Mouse (Mus musculus) adrenal gland, postnatal 4 days (tissue): Measurements from ENCODE around the gene Lekr1. TPM values are rescaled to one million over a fixed set of nuclear protein-coding genes. Genes with fewer than 3 reads are reported as not detected.

Experiments
- DNase-seq, 2 experiments: peaks; one replicate each; pipeline ENCODE4 v3.0.0; 2021 to 2022; ENCODE audit warnings: low spot score in 2 of 2, mixed read lengths in 2 of 2
- microRNA-seq: library from miRNA; unstranded; fragments of <30 nt; microRNA quantifications from one replicate; pipeline ENCODE4 v1.2.0, GENCODE M21; 2021
- total RNA-seq, 2 experiments: library from RNA; stranded (reverse); gene quantifications; 2 replicates each; pipeline ENCODE4 v1.2.3; 2021

Lekr1 gene
- total RNA-seq, 2 experiments from 2014 or later, result 4.0 to 4.1 TPM

- DNase-seq, result no peak
Measured at GRCm38 (mm10) chr3:65863762-65864377, 197.8 kb downstream of the Lekr1 start.

- DNase-seq, result no peak
Measured at GRCm38 (mm10) chr3:65868931-65869330, 202.9 kb downstream of the Lekr1 start.

DNA sequence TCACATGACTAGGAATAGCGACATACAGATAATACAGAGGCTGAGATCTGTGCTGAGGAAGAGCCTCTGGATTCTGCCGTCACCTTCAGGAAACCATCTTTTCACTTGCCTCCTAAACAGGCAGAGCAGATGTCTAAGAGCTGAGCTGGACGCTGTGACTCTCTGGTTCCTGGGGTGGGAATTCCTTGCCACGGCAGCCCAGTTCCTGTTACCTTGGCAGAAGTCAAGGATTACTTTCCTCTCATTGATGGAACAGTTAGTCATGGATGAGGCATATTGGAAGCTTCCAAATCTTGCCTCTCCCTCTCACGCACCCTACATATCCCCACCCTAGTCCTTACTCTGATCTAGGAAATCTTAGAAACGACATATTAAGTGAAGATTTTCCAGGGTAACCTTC lies 203.7 kb downstream of the Lekr1 start:
- no peak for DNase-seq

DNA sequence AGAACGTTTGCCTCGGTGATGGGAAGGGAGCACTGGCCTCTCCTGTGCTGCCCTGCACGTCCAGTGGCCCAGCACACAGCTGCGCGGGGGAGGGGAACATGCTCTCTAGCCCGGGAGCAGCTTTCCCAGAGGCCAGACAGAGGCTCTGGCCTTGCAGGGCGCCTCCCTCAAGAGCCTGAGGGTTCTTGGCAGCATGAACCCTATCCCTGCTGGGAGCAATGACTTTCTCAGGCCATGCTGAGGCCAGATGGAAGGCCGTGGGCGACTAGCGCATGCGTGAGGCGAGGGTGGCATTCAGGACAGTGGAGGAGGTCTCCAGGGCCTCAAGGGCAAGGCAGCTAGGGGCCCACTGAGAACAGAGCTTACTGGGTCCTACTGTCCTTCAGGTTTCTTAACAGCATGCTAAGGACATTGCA lies 205.2 kb downstream of the Lekr1 start:
- DNase-seq, result peak; percentile 43 to 63

GRCm38 (mm10) chr3:65871609-65872272 lies 205.7 kb downstream of the Lekr1 start:
- no peak for DNase-seq

- DNase-seq, result no peak
Measured at GRCm38 (mm10) chr3:65873093-65873830, 207.2 kb downstream of the Lekr1 start.

Small RNA genes lying within 50 kb of the gene (microRNA-seq; reads per million reads assigned to microRNA genes)
- gene Mir8120, result 1.3 reads per million

Other genes with a start within 250 kb of the Lekr1 start
- gene Tiparp, start 137.8 kb upstream of the Lekr1 start, total RNA-seq, result 10 to 100 TPM; 14.3 to 18.0 TPM